Mouse (Mus musculus) testis, adult 2 months (tissue): ENCODE measurements at regions not wholly inside any gene's neighbourhood (a gene's known extent, or its start where the extent isn't known, plus 50 kb on each side); places are given as distances from the start of the nearest gene placed in this dataset.

Source experiments
- H3K27ac ChIP-seq: fragments of 200-500 bp; 2 replicates; pipeline ENCODE4 v1.5.1; 2012; ENCODE audit warnings: low read depth, low read length; ENCODE audit not compliant: control insufficient read depth, insufficient read depth
- H3K27me3 ChIP-seq: fragments of 200-500 bp; 2 replicates; pipeline ENCODE4 v1.6.1; 2012; ENCODE audit warnings: mild to moderate bottlenecking, low read length, moderate library complexity; ENCODE audit not compliant: control insufficient read depth, insufficient read depth
- H3K36me3 ChIP-seq: fragments of 200-500 bp; 2 replicates; pipeline ENCODE4 v1.6.1; 2012; ENCODE audit warnings: mild to moderate bottlenecking, low read length; ENCODE audit not compliant: control insufficient read depth, insufficient read depth
- H3K4me1 ChIP-seq: fragments of 200-500 bp; 2 replicates; pipeline ENCODE4 v1.6.1; 2012; ENCODE audit warnings: low read length; ENCODE audit not compliant: control insufficient read depth, insufficient read depth
- H3K4me3 ChIP-seq: fragments of 200-500 bp; 2 replicates; pipeline ENCODE4 v1.5.1; 2012; ENCODE audit warnings: low read depth, mild to moderate bottlenecking, low read length, moderate library complexity, mixed read lengths; ENCODE audit not compliant: control insufficient read depth
- CTCF ChIP-seq: fragments of 200-500 bp; IDR thresholded peaks from 2 replicates; pipeline ENCODE4 v1.5.1; 2012; ENCODE audit warnings: low read depth, mild to moderate bottlenecking, inconsistent platforms, low read length, moderate library complexity; ENCODE audit not compliant: control insufficient read depth, insufficient read depth, insufficient replicate concordance
- POLR2A ChIP-seq: fragments of 200-500 bp; IDR thresholded peaks from 2 replicates; pipeline ENCODE4 v1.6.1; 2012; ENCODE audit warnings: low read depth, mild to moderate bottlenecking, inconsistent platforms, low read length, moderate library complexity; ENCODE audit not compliant: control insufficient read depth

DNA sequence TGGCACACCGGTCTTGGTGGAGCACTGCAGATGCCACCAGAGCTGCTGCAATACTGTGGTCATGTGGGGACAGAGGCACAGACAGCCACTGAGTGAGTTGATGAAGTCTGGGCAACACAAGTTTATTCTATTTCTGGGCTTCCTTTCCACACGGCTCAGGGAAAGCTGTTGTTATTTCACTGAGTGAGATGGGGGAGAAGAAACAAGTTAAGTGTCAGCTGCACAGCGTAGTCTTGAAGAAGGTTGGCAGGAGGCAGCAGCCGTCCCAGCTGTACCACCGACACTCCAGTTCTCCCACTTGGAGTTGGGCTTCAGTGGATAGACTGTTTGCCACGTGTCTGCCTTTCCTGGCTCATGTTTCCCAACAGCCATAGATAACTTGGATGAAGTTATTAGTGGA lies 216.8 kb upstream of the Camk1g start:
- H3K27me3 ChIP-seq = no peaks in the 10 kb centered on the region
- no peaks in the 10 kb centered on the region for H3K4me1 ChIP-seq
- no peak overlapping the region for H3K4me3 ChIP-seq
- no peak overlapping the region for H3K27ac ChIP-seq
- no peaks in the 10 kb centered on the region for H3K36me3 ChIP-seq
- TF ChIP-seq POLR2A (no peak), CTCF (no peak)

DNA sequence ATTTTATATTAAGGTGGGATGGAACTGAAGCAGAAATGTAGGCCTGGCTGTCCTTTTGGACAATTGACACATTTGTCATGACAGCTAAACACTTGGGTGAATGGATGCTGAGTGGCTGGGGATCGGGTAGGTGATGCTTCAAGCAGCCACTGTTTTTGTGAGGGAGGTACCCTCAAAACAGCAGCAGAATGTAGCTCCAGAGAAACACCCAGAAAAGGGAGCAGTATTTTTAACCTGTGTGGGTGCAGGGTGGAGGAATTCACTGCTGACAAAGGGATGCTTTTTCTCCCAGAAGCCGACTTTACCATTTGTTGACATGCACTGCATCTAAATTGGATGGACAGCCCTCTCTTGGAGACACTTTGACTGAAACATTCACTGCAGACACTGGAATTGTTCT lies 213.7 kb upstream of the Camk1g start:
- Histone ChIP-seq H3K27me3 (no peaks in the 10 kb centered on the region), H3K4me3 (no peak overlapping the region), H3K4me1 (no peaks in the 10 kb centered on the region), H3K27ac (no peak overlapping the region), H3K36me3 (no peaks in the 10 kb centered on the region)
- TF ChIP-seq POLR2A = no peak
- no peak for TF ChIP-seq CTCF

DNA sequence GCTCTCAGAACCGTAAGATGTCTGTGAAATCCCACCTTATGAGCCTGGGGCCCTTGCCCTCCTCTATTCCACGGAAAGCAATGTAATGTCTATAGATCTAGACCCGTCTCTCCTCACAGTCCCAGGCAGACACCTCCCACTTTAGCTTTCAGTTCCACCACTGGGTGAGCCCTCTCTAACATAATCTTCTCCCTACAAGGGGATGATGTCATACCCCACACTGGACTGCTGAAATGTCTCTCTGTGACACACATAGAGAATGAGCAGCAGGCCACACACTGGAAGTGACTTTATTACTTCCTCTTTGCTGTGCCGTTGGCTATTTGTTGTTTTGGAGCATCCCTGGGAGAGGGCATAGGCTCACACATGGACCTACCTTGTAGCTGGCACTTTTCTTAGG lies 210.3 kb upstream of the Camk1g start:
- Histone ChIP-seq H3K4me3 (no peak overlapping the region), H3K36me3 (no peaks in the 10 kb centered on the region), H3K4me1 (no peaks in the 10 kb centered on the region), H3K27ac (no peak overlapping the region), H3K27me3 (no peaks in the 10 kb centered on the region)
- TF ChIP-seq POLR2A = no peak
- no peak for TF ChIP-seq CTCF

DNA sequence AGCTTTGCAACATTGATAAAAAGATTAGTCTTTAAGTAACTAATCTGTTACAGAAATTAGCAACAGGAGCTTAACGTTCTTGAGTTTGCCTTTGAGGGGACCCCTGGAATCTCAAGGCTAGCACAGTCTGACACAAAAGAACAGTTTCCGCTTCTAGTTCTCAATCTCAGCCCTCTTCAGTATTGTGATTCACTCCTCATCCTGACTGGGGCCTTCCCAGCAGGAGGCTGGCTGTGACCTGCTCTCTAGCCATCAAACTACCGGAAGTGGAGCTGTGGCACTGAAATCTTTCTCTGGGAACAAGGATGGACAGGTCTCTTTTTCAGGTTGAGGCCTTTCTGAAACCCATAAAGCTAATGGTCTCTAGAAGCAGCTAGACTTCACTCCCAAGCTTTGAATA lies 209.6 kb upstream of the Camk1g start:
- Histone ChIP-seq H3K4me3 (no peak overlapping the region), H3K4me1 (no peaks in the 10 kb centered on the region), H3K36me3 (no peaks in the 10 kb centered on the region), H3K27me3 (no peaks in the 10 kb centered on the region), H3K27ac (no peak overlapping the region)
- TF ChIP-seq CTCF (no peak), POLR2A (no peak)

DNA sequence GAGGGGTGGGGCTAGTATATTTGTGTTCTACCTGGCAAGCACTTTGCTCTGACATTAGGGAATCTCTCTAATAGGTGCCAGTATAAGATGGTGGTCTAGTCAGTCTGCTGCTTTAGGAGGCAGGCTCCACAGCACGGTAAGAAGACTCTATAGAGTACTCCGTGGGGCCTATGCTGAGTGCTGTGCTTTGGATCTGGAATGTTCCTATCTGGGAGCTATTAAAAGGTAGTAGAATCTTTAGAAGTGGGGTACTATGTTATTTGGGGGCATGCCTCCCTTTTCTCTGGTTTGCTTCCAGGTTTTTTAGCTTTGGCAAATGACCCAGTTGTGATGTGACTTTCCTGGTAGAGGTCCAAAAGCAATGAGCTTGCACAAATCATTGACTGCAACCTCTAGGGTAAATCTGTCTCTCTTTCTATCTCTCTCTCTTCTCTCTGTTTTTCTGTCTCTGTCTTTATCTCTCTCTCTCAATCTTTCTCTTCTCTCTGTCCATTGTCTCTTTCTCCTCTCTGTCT lies 208.6 kb upstream of the Camk1g start:
- Histone ChIP-seq H3K27ac (no peak overlapping the region), H3K27me3 (no peaks in the 10 kb centered on the region), H3K36me3 (no peaks in the 10 kb centered on the region), H3K4me1 (no peaks in the 10 kb centered on the region), H3K4me3 (no peak overlapping the region)
- no peak for TF ChIP-seq CTCF
- no peak for TF ChIP-seq POLR2A

DNA sequence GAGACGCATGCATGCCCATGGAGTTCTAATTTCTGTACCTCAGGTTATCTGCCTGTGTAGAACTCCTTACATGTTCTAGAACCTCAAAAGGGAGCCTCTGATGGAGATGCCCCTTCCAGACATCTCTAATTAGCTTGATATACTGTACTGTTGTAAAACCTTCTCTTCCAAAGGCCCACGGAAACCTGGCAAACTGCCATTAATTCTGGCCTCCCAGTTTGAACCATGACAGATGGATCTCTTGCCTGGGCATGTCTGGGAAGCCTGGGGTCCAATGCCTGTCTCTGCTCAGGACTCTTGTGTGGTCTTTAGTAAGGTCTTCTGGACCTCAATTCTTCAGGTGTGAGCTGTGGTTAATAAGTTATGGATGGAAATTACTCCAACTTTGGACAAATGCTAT lies 207.7 kb upstream of the Camk1g start:
- TF ChIP-seq POLR2A = no peak
- no peak for TF ChIP-seq CTCF
- Histone ChIP-seq H3K27me3 (no peaks in the 10 kb centered on the region), H3K4me1 (no peaks in the 10 kb centered on the region), H3K27ac (no peak overlapping the region), H3K36me3 (no peaks in the 10 kb centered on the region), H3K4me3 (no peak overlapping the region)

DNA sequence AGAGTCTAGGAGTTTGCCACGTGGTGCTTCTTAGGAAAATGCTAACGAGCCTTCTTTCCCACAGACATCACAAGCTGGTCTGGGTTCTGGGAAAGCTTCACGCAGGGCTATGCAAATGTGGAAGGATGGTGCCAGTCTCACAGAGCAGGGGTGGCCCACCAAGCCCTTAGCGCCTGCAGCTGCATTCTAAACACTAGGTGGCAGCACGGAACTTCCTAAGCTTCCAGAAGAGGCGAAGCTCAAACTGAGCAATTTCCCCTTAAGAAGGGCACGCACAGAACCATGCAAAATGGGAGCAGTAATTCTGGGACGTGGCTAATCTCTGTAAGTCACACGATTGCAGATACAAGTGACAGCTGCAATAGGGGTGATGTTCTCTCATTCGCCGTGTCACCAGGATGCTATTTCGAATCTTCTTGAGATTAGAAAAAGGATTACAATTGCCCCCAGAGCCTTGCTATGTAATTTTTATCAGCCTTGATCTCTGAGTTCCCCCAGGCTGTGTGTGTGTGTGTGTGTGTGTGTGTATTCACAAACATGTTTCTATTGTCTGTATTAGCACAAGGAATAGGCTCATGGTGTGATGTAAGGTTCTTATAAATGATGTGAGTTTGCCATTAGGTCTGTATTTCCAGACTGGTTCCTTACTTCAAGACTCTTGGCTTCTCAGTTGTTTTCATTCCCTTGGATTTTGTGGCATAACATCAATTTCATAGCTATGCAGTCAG lies 206.1 kb upstream of the Camk1g start:
- Histone ChIP-seq H3K4me1 (no peaks in the 10 kb centered on the region), H3K36me3 (no peaks in the 10 kb centered on the region), H3K27ac (no peak overlapping the region), H3K4me3 (no peak overlapping the region), H3K27me3 (no peaks in the 10 kb centered on the region)
- TF ChIP-seq POLR2A (no peak), CTCF (peak; percentile 52; the same call in 1 of the 2 replicates)
